Mouse (Mus musculus) midbrain, embryonic 10.5 days (tissue): Measurements from ENCODE around the gene Itga10. TPM values are rescaled to one million over a fixed set of nuclear protein-coding genes. Genes with fewer than 3 reads are reported as not detected.
A peak's percentile ranks its signal among the peaks of the same experiment; 100 is the strongest.

Experiments
- DNase-seq: peaks from one replicate; pipeline ENCODE4 v3.0.0-alpha.2; 2017; ENCODE audit warnings: low spot score
- H3K27ac ChIP-seq: fragments of 300-500 bp; sonication (generic); replicated peaks from 2 replicates; pipeline ENCODE4 v1.5.1; 2016; ENCODE audit warnings: mild to moderate bottlenecking
- H3K27me3 ChIP-seq: fragments of 300-500 bp; sonication (generic); 2 replicates; pipeline ENCODE4 v1.6.1; 2016; ENCODE audit warnings: low read depth, mild to moderate bottlenecking; ENCODE audit not compliant: poor library complexity, severe bottlenecking
- H3K36me3 ChIP-seq: fragments of 300-500 bp; sonication (generic); 2 replicates; pipeline ENCODE4 v1.6.1; 2016; ENCODE audit warnings: mild to moderate bottlenecking, moderate library complexity
- H3K4me1 ChIP-seq: fragments of 300-500 bp; sonication (generic); 2 replicates; pipeline ENCODE4 v1.6.1; 2016
- H3K4me3 ChIP-seq: fragments of 300-500 bp; sonication (generic); 2 replicates; pipeline ENCODE4 v1.5.1; 2016; ENCODE audit warnings: mild to moderate bottlenecking, moderate library complexity
- H3K9me3 ChIP-seq: fragments of 300-500 bp; sonication (generic); replicated peaks from 2 replicates; pipeline ENCODE4 v1.6.1; 2016; ENCODE audit warnings: mild to moderate bottlenecking
- WGBS: fragments of 180-500 bp; shearing (Covaris S2); methylation state at CpG from one replicate; pipeline ENCODE4 v1.1.7; 2016; 5-methylcytosine and 5-hydroxymethylcytosine counted together
- polyA plus RNA-seq: library from polyadenylated mRNA; unstranded; fragments of >200 nt; fragmentation: Nextera tagmentation; extraction: Ambion mirVana; gene quantifications from 2 replicates; pipeline ENCODE4 v1.2.1, GENCODE M21; 2016

Gene Itga10
- 0.36 and 0.64 TPM in 2 replicates for polyA plus RNA-seq

DNA sequence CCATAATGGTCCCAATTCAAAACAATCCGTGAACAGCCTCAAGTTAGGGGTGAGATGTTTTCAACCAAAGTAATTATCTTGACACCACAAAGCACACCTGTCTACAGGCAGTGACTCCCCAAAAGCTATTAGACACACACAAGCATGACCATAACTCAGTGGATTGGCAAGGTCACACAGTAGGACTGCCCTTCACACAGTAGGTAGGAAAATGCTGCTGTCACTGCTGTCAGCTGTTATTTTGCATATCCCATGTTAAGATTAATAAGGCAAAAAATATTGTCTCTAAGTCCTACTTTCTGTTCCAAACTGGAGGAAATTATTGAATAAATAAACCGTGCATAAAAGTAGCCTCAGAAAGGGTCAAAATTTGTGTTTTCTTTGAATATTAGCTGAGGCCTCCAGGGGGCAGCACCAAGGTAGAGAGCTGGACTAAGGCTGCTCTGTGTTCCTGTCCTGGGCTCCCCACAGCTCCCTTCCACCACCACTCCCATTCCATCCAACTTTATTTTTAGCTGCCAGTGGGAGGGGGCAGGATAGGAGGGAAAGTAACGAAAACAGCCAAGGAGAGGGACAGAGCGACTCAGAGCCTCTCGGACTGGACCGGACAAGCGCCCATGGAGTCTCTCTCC lies at the start of gene Itga10:
TSS of gene Itga10 (plus strand) at position 567 of the 632 bp plus-strand sequence.
- peak; percentile 19 for DNase-seq
- H3K27ac ChIP-seq: no peak within 1 kb of the TSS
- H3K4me1 ChIP-seq: no peaks in the 10 kb centered on the region
- 72% methylated on average over 7 of the region's 7 CpGs for WGBS
- H3K9me3 ChIP-seq: no peaks in the 10 kb centered on the region
- H3K27me3 ChIP-seq: no peaks in the 10 kb centered on the region
- peaks cover 38% of the 10 kb centered on the region for H3K36me3 ChIP-seq
- no peak within 1 kb of the TSS for H3K4me3 ChIP-seq

DNA sequence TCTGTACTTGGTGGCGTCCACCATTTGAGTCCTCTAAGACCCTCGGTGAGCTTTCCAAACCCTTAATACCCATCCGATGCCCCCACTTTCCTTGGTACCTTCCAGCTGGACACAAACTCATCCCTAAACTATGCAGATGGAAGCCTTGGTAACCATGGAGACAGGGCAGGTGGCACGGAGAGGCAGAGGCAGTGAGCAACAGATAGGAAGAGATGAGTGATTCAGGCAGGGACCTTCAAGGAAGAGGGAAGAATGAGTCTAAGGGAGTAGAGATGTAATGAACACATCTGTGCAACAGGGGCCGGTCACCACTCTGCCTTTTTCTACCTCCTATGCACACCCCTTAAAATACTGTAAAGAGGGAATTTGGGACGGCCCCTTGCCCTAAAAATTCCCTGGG lies 49.7 kb upstream of the Itga10 start:
- Histone ChIP-seq H3K27me3 (peaks cover 51% of the 10 kb centered on the region), H3K27ac (no peak overlapping the region), H3K36me3 (no peaks in the 10 kb centered on the region), H3K4me3 (peak overlapping the region; percentile 66), H3K9me3 (no peaks in the 10 kb centered on the region), H3K4me1 (peaks cover 67% of the 10 kb centered on the region)
- 32% methylated on average over 6 of the region's 6 CpGs for WGBS
- no peak for DNase-seq

DNA sequence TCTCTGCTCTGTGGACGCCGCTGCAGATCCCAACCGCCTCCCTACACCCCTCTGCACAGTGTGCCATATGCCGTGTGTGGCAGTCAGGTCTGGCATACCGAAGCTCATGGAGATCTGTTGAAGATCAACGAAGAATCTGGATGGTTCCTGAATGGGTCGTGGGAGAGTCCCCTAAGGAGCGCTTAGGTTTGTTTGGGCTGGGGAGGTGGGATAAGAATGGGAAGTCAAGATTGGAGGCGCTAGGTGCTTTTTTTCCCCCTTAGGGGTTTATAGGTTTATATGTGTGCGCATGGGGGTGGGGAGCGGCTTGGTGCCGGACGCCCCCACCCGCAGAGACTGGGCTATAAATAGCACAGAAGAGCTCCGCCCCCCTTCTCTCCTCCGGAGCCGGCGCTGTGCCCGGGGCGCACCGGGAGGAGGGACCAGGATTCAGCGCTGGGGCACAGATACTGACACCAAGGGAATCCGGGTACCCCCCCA lies 49.1 kb upstream of the Itga10 start, which contains the start of gene Ankrd34a:
TSS of gene Ankrd34a (plus strand) at position 409 of the 480 bp plus-strand sequence.
- H3K27ac ChIP-seq: peak within 1 kb of the TSS; percentile 89
- DNase-seq: peak; percentile 30
- peaks cover 72% of the 10 kb centered on the region for H3K4me1 ChIP-seq
- under 1% methylated on average over 23 of the region's 23 CpGs for WGBS
- no peaks in the 10 kb centered on the region for H3K9me3 ChIP-seq
- peak within 1 kb of the TSS; percentile 66 for H3K4me3 ChIP-seq
- H3K36me3 ChIP-seq: no peaks in the 10 kb centered on the region
- H3K27me3 ChIP-seq: peaks cover 51% of the 10 kb centered on the region

DNA sequence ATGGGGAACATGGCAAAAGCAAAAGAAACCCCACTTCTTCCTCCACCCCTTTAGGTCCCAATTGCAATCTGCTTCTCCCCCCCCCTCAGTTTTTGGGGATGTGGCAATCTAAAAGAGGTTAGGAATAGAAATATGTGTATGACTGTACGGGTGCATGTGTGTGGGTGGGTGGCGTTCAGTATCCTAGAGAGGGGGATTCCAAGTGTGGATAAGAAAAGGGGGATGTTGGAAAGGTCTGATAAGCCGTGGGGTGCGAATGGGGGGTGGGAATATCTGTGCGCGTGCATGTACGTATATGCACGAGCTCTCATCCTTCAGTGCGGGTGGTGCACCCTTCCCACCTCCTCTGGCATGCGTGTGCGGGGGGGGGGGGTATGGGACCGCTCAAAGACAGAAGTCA lies 48.5 kb upstream of the Itga10 start:
- peaks cover 51% of the 10 kb centered on the region for H3K27me3 ChIP-seq
- WGBS: 2% methylated on average over 11 of the region's 12 CpGs
- peaks cover 78% of the 10 kb centered on the region for H3K4me1 ChIP-seq
- no peaks in the 10 kb centered on the region for H3K36me3 ChIP-seq
- H3K27ac ChIP-seq: peak overlapping the region; percentile 89
- H3K9me3 ChIP-seq: no peaks in the 10 kb centered on the region
- peak overlapping the region; percentile 66 for H3K4me3 ChIP-seq
- DNase-seq: no peak

DNA sequence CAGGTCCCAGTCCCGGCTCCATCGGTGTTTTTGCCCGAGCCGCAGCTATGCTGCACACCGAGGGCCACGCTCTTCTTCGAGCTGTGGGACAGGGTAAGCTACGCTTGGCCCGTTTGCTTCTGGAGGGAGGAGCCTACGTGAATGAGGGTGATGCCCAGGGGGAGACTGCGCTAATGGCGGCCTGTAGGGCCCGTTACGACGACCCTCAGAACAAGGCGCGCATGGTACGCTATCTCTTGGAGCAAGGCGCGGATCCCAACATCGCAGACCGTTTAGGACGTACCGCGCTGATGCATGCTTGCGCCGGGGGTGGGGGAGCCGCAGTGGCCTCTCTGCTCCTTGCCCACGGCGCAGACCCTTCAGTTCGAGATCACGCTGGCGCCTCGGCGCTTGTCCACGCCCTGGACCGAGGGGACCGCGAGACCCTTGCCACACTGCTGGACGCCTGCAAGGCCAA lies 47.9 kb upstream of the Itga10 start:
- Histone ChIP-seq H3K4me1 (peaks cover 84% of the 10 kb centered on the region), H3K9me3 (no peaks in the 10 kb centered on the region), H3K4me3 (peak overlapping the region; percentile 66), H3K27ac (peak overlapping the region; percentile 89), H3K36me3 (no peaks in the 10 kb centered on the region), H3K27me3 (peaks cover 51% of the 10 kb centered on the region)
- WGBS: under 1% methylated on average over 40 of the region's 40 CpGs
- peak; percentile 69 for DNase-seq

DNA sequence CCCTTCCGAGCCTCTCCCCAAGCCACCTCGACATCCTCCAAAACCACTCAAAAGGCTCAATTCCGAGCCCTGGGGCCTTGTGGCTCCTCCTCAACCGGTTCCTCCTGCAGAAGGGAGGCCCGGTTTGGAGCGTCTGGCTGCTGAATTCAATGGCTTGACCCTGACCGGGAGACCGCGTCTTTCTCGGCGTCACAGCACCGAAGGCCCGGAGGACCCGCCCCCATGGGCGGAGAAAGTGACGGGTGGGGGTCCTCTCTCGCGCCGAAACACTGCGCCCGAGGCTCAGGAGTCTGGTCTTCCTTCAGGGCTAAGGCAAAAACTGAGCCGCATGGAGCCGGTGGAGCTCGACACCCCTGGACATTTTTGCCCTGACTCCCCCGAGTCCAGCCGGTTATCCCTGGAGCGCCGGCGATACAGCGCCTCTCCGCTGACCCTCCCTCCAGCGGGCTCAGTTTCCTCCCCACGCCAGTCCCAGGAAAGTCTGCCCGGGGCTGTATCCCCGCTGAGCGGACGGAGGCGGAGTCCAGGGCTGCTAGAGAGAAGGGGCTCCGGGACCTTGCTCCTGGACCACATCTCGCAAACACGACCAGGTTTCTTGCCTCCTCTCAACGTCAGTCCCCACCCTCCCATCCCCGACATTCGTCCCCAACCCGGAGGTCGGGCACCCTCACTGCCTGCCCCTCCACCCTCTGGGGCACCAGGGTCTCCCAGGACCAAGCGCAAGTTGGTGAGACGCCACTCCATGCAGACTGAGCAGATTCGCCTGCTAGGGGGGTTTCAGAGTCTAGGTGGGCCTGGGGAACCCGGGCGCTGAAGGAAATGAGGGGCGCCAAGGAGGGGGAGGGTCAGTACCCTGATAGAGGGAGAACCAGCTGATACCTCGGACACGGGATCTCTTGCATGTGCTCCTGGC lies 47.0 kb upstream of the Itga10 start:
- H3K36me3 ChIP-seq: 0 out of 2 replicates have a peak, but pooled peaks cover 2% of the 10 kb centered on the region
- peak overlapping the region; percentile 89 for H3K27ac ChIP-seq
- DNase-seq: peak; percentile 85
- no peaks in the 10 kb centered on the region for H3K9me3 ChIP-seq
- WGBS: under 1% methylated on average over 54 of the region's 54 CpGs
- peak overlapping the region; percentile 66 for H3K4me3 ChIP-seq
- H3K27me3 ChIP-seq: peaks cover 51% of the 10 kb centered on the region
- peaks cover 84% of the 10 kb centered on the region for H3K4me1 ChIP-seq

DNA sequence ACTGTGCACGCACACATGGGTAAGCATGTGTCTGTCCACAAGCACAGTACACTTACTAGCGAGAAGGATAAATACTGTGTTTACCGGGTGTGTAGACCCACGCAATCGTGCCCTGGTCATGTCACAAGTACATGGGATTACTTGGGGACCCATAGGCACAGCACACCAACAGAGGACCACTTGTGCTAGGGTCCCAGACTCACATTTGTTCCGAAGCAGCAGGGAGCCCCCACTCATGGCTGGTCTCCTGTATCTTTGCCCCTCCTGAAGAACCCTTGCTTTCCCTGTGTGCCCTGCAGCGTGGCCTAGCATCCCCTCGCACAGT lies 46.4 kb upstream of the Itga10 start:
- Histone ChIP-seq H3K27ac (peak overlapping the region; percentile 89), H3K27me3 (peaks cover 51% of the 10 kb centered on the region), H3K4me3 (peak overlapping the region; percentile 66), H3K4me1 (peaks cover 85% of the 10 kb centered on the region), H3K9me3 (no peaks in the 10 kb centered on the region), H3K36me3 (peaks cover 8% of the 10 kb centered on the region)
- 46% methylated on average over 8 of the region's 8 CpGs for WGBS
- DNase-seq: no peak

DNA sequence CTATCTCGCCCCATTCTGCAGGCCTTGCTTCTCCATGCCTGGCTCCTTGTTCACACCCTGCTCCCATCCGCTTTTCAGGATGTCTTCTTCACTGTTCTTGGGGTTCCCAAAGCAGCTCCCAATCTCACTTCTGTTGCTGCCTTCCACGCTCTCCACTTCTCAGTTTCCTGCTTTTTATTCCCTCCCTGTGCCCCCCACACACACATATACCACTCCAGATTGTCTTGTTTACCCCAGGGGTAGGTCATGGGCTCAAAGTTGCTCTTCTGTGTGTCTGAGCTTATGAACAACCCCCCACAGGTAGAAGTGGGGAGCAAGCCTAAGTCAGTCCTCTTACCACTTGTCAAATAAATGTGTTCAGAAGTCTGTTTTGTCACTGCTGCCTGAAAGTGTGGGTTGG lies 46.0 kb upstream of the Itga10 start:
- H3K4me3 ChIP-seq: peak overlapping the region; percentile 66
- H3K27me3 ChIP-seq: peaks cover 51% of the 10 kb centered on the region
- H3K9me3 ChIP-seq: no peaks in the 10 kb centered on the region
- DNase-seq: no peak
- peaks cover 12% of the 10 kb centered on the region for H3K36me3 ChIP-seq
- H3K4me1 ChIP-seq: peaks cover 85% of the 10 kb centered on the region
- 59% methylated on average over 3 of the region's 3 CpGs for WGBS
- no peak overlapping the region for H3K27ac ChIP-seq

DNA sequence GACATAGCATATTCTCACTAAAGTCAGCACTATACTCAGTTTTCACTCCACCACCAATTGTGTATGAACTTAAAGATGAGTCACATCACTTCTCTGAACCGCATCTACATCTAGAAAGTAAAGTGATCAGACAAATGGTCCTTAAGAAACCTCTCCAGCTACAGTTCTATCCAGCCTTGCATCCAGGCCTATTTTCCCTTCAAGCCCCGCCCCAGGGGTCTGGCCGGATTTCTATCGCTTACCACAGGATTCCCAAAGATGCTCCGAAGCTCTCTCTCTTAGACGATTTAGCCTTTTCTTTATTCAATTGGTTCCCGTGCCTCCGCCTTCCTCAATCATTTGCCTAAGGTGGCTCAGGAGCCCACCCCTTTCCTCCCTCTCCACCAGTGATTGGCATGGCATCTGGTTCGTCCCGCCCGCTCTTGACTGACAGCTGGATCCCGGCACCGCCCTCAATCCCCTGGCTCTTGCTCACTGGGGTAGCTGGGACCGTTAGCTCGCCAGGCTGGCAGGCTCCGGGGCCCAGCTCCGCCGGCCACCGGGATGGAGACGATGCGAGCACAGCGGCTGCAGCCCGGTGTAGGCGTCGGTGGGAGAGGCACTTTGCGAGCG lies 44.6 kb upstream of the Itga10 start, which contains the start of gene Lix1l:
TSS of gene Lix1l (plus strand) at position 511 of the 612 bp plus-strand sequence.
- Histone ChIP-seq H3K9me3 (no peaks in the 10 kb centered on the region), H3K36me3 (peaks cover 20% of the 10 kb centered on the region), H3K4me3 (peak within 1 kb of the TSS; percentile 89), H3K27ac (peak within 1 kb of the TSS; percentile 97), H3K4me1 (peaks cover 90% of the 10 kb centered on the region), H3K27me3 (peaks cover 39% of the 10 kb centered on the region)
- peak; percentile 96 for DNase-seq
- WGBS: 1% methylated on average over 27 of the region's 27 CpGs

DNA sequence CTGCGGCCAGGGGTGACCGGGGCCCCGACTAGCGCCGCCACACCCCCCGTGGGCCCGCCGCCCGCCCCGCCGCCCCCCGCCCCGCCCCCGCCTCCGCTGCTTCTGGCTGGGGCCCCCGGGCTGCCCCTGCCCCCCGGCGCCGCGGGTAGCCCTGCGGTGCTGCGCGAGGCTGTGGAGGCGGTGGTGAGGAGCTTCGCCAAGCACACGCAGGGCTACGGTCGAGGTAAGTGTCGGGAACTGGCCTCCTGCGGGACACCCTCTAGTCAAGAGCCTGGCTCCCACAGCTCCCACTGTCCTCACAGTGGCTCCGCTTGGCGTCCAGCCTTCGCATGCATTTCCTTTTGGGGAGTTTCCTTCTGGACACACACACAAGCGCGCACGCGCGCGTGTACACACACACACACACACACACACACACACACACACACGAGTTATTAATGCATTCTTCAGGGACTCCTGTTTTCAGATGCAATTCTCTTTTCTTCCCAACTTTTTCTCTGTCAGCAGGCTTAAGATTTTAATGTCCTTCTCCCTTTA lies 44.1 kb upstream of the Itga10 start:
- peaks cover 33% of the 10 kb centered on the region for H3K27me3 ChIP-seq
- no peaks in the 10 kb centered on the region for H3K9me3 ChIP-seq
- H3K27ac ChIP-seq: peak overlapping the region; percentile 97
- peaks cover 84% of the 10 kb centered on the region for H3K4me1 ChIP-seq
- WGBS: 1% methylated on average over 35 of the region's 40 CpGs
- H3K36me3 ChIP-seq: peaks cover 24% of the 10 kb centered on the region
- peak overlapping the region; percentile 89 for H3K4me3 ChIP-seq
- peak; percentile 75 for DNase-seq

DNA sequence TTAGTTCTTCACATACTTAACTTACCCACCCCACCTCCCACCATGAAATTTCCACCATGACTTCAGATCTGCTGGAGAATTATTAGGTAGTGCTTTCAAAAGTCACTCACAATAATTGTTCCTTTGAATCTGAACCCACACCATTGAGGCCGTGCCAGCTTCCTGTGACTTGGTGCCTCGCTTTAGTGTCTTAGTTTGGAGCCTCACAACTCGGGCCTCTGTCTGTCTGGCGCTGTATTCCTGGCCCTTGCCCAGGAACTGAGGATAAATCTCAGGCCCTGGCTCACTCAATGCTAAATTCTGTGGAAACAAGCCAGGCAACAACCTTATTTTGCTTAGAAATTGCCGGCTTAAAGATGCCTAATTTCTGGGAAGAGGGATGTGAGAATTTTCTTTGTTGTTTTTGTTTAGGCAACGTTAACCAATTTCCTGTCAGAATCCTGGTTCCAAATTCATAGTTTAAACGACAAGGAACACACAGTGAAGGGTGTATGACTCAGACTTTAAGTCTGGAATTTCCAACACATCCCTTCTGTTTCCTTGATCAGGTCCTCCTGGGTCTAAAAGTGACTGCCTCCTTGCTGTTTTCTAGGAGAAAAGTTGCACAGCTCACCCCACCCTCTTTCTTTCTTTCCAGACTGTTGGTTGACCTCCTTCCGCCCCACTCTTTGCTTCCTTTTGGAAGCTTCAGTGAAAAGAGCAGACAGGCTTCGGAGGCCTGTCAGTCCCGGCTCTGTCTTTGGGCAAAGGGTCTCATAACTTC lies 43.3 kb upstream of the Itga10 start:
- Histone ChIP-seq H3K36me3 (peaks cover 30% of the 10 kb centered on the region), H3K27ac (peak overlapping the region; percentile 97), H3K4me3 (peak overlapping the region; percentile 89), H3K4me1 (peaks cover 76% of the 10 kb centered on the region), H3K27me3 (peaks cover 25% of the 10 kb centered on the region), H3K9me3 (no peaks in the 10 kb centered on the region)
- DNase-seq: no peak
- WGBS: 26% methylated on average over 10 of the region's 10 CpGs
